Mouse (Mus musculus) embryonic facial prominence, embryonic 14.5 days (tissue): Measurements from ENCODE around the gene Slc16a5. TPM values are rescaled to one million over a fixed set of nuclear protein-coding genes. Genes with fewer than 3 reads are reported as not detected.

Source experiments
- ATAC-seq: fragments of 200-750 bp; cut with Nextera tagmentation; 2 replicates; pipeline ENCODE4 v1.8.0; 2017; ENCODE audit warnings: low read depth, moderate number of reproducible peaks, moderate TSS enrichment
- DNase-seq: peaks from one replicate; pipeline ENCODE4 v3.0.0-alpha.2; 2015; ENCODE audit warnings: low spot score
- H3K27ac ChIP-seq: fragments of 300-500 bp; sonication (generic); replicated peaks from 2 replicates; pipeline ENCODE4 v1.5.1; 2014; ENCODE audit warnings: low read depth, mild to moderate bottlenecking, low read length, moderate library complexity
- H3K27me3 ChIP-seq: fragments of 300-500 bp; sonication (generic); replicated peaks from 2 replicates; pipeline ENCODE4 v1.6.1; 2014; ENCODE audit warnings: low read length; ENCODE audit not compliant: control insufficient read depth, insufficient read depth
- H3K36me3 ChIP-seq: fragments of 300-500 bp; sonication (generic); 2 replicates; pipeline ENCODE4 v1.6.1; 2014; ENCODE audit warnings: low read length, mixed read lengths; ENCODE audit not compliant: control insufficient read depth, insufficient read depth
- H3K4me1 ChIP-seq: fragments of 300-500 bp; sonication (generic); 2 replicates; pipeline ENCODE4 v1.6.1; 2014; ENCODE audit warnings: antibody characterized with exemption, low read length; ENCODE audit not compliant: control insufficient read depth, insufficient read depth
- H3K4me2 ChIP-seq: fragments of 300-500 bp; sonication (generic); 2 replicates; pipeline ENCODE4 v1.6.1; 2014; ENCODE audit warnings: low read depth, mild to moderate bottlenecking, low read length, moderate library complexity, mixed read lengths
- H3K4me3 ChIP-seq: fragments of 300-500 bp; sonication (generic); 2 replicates; pipeline ENCODE4 v1.5.1; 2014; ENCODE audit warnings: low read depth, mild to moderate bottlenecking, low read length
- H3K9ac ChIP-seq: fragments of 300-500 bp; sonication (generic); 2 replicates; pipeline ENCODE4 v1.6.1; 2014; ENCODE audit warnings: low read depth, mild to moderate bottlenecking, low read length, moderate library complexity, mixed read lengths
- H3K9me3 ChIP-seq: fragments of 300-500 bp; sonication (generic); 2 replicates; pipeline ENCODE4 v1.6.1; 2016; ENCODE audit warnings: low read length; ENCODE audit not compliant: control insufficient read depth
- WGBS: fragments of 180-500 bp; shearing (Covaris S2); extraction: QIAGEN DNeasy Blood & Tissue Kit; methylation state at CpG from one replicate; pipeline ENCODE4 v1.1.7; 2014; 5-methylcytosine and 5-hydroxymethylcytosine counted together
- polyA plus RNA-seq: library from polyadenylated mRNA; unstranded; fragments of >200 nt; fragmentation: Nextera tagmentation; extraction: Ambion mirVana; gene quantifications from 2 replicates; pipeline ENCODE4 v1.2.1, GENCODE M21; 2014

Slc16a5 gene
- 0.15 and 0.18 TPM in 2 replicates for polyA plus RNA-seq

DNA sequence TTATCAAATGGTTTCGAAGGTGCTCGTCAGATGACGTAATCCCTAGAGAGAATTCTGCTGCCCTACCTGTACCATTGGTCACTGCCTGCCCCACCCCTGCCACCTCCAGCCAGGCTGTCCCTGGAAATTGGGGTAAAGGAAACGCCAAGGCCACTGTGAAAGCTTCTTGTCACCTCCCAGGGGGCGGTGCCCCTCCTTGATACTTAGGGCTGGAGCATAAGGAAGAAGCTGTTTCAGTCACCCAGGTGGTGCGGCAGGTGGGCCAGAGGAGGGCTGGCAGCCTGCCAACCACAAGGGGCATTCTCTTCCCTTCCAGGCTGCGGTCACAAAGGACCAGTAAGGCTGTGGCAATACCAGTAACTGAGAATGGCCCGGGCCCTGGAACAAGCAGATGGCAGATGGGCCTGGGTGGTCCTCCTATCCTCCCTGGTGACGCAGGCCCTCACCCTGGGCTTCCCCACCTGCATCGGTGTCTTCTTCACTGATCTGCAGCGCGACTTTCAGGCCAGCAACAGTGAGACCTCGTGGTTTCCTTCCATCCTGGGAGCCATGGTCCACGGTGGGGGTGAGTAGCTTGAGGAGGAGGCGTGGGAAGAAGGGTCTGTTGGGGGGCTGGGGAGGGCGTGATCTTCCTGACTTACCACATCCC lies at the start of gene Slc16a5:
TSS of gene Slc16a5 (plus strand) at position 232 of the 649 bp plus-strand sequence.
- Histone ChIP-seq H3K4me3 (no peak within 1 kb of the TSS), H3K36me3 (no peaks in the 10 kb centered on the region), H3K9ac (no peak within 1 kb of the TSS), H3K4me1 (peaks cover 4% of the 10 kb centered on the region; the same call in 1 of the 2 replicates), H3K4me2 (no peak within 1 kb of the TSS), H3K9me3 (no peaks in the 10 kb centered on the region), H3K27me3 (no peaks in the 10 kb centered on the region), H3K27ac (no peak within 1 kb of the TSS)
- WGBS: 80% methylated on average over 15 of the region's 16 CpGs
- no peak for DNase-seq
- ATAC-seq: peak; percentile 42; the same call in 1 of the 2 replicates

DNA sequence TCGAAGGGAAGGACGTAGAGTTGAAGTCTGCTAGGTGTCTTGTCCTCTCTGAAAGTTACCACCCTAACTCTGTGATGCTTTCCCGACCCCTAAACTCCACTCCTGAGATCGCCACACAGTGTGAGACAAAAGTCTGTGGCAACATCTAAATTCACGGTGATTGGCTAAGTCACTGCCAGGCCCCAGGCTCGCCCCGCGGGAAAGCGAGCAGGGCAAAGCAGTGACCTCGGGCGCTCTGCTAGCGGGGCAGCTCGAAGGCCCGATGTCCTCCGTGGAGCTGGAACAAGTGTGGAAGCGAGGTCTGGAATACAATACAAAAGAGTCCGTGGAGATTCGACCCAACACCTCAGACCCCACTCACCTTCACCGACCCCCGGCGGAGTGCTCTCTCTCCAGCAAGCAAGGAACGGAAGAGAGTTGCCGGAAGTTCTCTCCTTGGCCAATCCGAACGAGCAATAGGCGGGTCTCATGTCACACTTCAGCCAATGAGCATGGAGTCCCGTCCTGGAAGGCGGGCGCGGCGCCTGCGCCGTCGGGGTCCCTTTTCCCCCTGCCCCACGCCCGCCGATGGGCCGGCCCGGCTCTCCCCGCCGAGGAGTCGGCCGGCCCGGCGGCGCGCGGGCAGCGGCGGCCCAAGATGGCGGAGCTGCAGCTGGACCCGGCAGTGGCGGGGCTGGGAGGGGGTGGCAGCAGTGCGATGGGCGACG lies 42.6 kb upstream of the Slc16a5 start, which contains the start of the genes Atp5h and Kctd2:
TSS of gene Atp5h (minus strand) at position 432 of the 707 bp plus-strand sequence.
TSS of gene Kctd2 (plus strand) at position 598 of the 707 bp plus-strand sequence.
- Histone ChIP-seq H3K27me3 (no peaks in the 10 kb centered on the region), H3K4me2 (peak within 1 kb of the TSS; percentile 99), H3K4me3 (peak within 1 kb of the TSS; percentile 74), H3K9ac (peak within 1 kb of the TSS; percentile 95), H3K36me3 (peaks cover 34% of the 10 kb centered on the region), H3K27ac (peak within 1 kb of the TSS; percentile 88), H3K9me3 (no peaks in the 10 kb centered on the region), H3K4me1 (peaks cover 21% of the 10 kb centered on the region)
- ATAC-seq (peak; percentile 99), DNase-seq (peak; percentile 99)
- WGBS: under 1% methylated on average over 23 of the region's 56 CpGs

DNA sequence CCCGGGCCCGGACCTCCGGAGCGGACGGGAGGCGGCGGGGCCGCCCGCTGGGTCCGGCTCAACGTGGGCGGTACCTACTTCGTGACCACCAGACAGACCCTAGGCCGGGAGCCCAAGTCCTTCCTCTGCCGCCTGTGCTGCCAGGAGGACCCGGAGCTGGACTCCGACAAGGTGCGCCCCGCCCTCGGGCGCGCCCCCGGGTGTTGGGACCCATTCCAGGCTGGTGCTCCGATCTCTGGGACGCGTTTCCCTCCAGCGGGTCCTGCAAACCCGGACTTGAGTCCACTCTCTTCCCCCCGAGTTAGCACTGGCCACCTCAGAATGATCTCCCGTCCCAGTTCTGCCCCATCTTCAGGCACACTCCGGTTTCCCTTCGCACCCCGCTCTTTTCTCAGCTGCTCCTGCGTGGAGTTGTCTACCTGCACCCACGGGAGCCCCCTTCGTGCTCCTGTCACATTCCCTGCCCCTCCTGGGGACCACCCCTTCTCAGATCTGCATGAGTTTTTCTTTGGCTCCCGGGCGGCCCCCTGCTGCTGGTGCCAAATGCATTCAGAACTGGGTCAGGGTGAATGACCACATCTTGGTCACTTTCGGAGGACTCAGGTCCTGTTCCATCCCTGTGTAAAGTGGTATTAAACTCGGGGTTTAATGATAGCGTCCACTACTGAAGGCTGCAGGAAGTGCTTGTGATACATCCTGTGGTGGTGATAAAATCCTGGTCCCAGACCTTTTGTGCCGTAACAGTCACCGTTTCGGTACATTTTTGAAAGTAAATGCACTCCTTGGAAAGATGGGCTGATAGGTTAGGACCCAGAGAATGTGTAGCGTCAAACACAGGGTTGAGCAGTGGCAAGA lies 41.7 kb upstream of the Slc16a5 start:
- WGBS: 2% methylated on average over 26 of the region's 45 CpGs
- H3K36me3 ChIP-seq: peaks cover 32% of the 10 kb centered on the region

GRCm38 (mm10) chr11:115421328-115421727 lies 40.9 kb upstream of the Slc16a5 start:
- DNase-seq (no peak), ATAC-seq (no peak)
- H3K4me2 ChIP-seq: peak overlapping the region; percentile 99
- 39% methylated on average over 1 of the region's 1 CpGs for WGBS
- peak overlapping the region; percentile 95; the same call in 1 of the 2 replicates for H3K9ac ChIP-seq
- H3K4me1 ChIP-seq: peaks cover 21% of the 10 kb centered on the region
- no peaks in the 10 kb centered on the region for H3K9me3 ChIP-seq
- no peak overlapping the region for H3K27ac ChIP-seq
- H3K36me3 ChIP-seq: peaks cover 30% of the 10 kb centered on the region; the same call in 1 of the 2 replicates
- peak overlapping the region; percentile 74; the same call in 1 of the 2 replicates for H3K4me3 ChIP-seq
- H3K27me3 ChIP-seq: no peaks in the 10 kb centered on the region

More for the DNA sequence above, 41.7 kb upstream of the Slc16a5 start:
- peak overlapping the region; percentile 74 for H3K4me3 ChIP-seq
- peak overlapping the region; percentile 99 for H3K4me2 ChIP-seq
- ATAC-seq: peak; percentile 59
- no peaks in the 10 kb centered on the region for H3K27me3 ChIP-seq
- H3K9me3 ChIP-seq: no peaks in the 10 kb centered on the region
- DNase-seq: peak; percentile 63
- H3K4me1 ChIP-seq: peaks cover 21% of the 10 kb centered on the region
- H3K9ac ChIP-seq: peak overlapping the region; percentile 95
- peak overlapping the region; percentile 88 for H3K27ac ChIP-seq

DNA sequence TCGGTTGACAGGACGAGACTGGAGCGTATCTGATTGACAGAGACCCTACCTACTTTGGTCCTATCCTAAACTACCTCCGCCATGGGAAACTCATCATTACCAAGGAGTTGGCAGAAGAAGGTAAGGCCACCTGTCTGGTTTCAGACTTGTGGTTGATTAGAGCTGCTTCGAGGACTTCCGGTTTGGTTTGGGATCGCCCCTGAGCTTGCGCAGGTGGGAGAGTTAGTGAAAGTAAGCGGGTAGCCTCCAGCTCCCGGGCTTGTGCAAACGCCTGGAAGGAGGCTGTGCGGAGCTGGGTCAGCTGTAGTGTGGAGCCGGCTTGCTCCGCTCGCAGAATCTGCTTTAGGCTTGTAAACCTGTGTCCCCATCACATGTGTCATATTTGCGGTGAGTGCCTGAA lies 40.3 kb upstream of the Slc16a5 start:
- ATAC-seq: no peak
- peaks cover 21% of the 10 kb centered on the region for H3K4me1 ChIP-seq
- no peak overlapping the region for H3K9ac ChIP-seq
- H3K27ac ChIP-seq: no peak overlapping the region
- no peak overlapping the region for H3K4me3 ChIP-seq
- WGBS: 81% methylated on average over 16 of the region's 16 CpGs
- H3K27me3 ChIP-seq: no peaks in the 10 kb centered on the region
- H3K4me2 ChIP-seq: no peak overlapping the region
- DNase-seq: no peak
- peaks cover 31% of the 10 kb centered on the region; the same call in 1 of the 2 replicates for H3K36me3 ChIP-seq
- H3K9me3 ChIP-seq: no peaks in the 10 kb centered on the region

GRCm38 (mm10) chr11:115423091-115423490 lies 39.2 kb upstream of the Slc16a5 start:
- peaks cover 21% of the 10 kb centered on the region for H3K4me1 ChIP-seq
- peaks cover 27% of the 10 kb centered on the region; the same call in 1 of the 2 replicates for H3K36me3 ChIP-seq
- 70% methylated on average over 3 of the region's 3 CpGs for WGBS
- no peak overlapping the region for H3K9ac ChIP-seq
- no peak overlapping the region for H3K4me3 ChIP-seq
- H3K4me2 ChIP-seq: no peak overlapping the region
- H3K9me3 ChIP-seq: no peaks in the 10 kb centered on the region
- ATAC-seq (no peak), DNase-seq (no peak)
- H3K27ac ChIP-seq: no peak overlapping the region
- H3K27me3 ChIP-seq: no peaks in the 10 kb centered on the region

GRCm38 (mm10) chr11:115424666-115425065 lies 37.6 kb upstream of the Slc16a5 start:
- H3K4me2 ChIP-seq: no peak overlapping the region
- DNase-seq: no peak
- WGBS: 89% methylated on average over 7 of the region's 7 CpGs

DNA sequence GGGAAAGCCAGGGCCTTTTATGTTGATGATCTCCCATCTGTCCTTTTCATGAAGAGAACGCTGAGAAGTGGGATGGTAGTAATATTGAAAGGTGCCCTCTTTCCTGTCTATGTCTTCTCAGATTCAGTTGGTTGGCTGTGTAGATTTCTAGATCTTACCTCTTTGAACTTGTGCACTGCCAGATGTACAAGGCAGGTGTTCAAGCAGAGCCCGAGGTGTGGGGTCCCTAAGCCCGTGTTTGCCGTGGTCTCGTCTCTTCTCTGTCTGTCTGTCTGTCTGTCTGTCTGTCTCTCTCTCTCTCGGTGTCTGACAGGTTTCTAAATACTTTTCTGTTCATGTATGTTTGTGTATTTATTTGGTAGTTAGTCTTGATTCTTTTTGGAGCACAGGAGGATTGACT lies 36.6 kb upstream of the Slc16a5 start:
- peaks cover 13% of the 10 kb centered on the region for H3K4me1 ChIP-seq
- no peak overlapping the region for H3K9ac ChIP-seq
- H3K27ac ChIP-seq: no peak overlapping the region
- H3K4me2 ChIP-seq: no peak overlapping the region
- no peak overlapping the region for H3K4me3 ChIP-seq
- ATAC-seq (no peak), DNase-seq (no peak)
- H3K27me3 ChIP-seq: no peaks in the 10 kb centered on the region
- 87% methylated on average over 6 of the region's 6 CpGs for WGBS
- peaks cover 44% of the 10 kb centered on the region for H3K36me3 ChIP-seq
- H3K9me3 ChIP-seq: no peaks in the 10 kb centered on the region

More at GRCm38 (mm10) chr11:115424666-115425065, 37.6 kb upstream of the Slc16a5 start:
- Histone ChIP-seq H3K27me3 (no peaks in the 10 kb centered on the region), H3K36me3 (peaks cover 34% of the 10 kb centered on the region), H3K4me3 (no peak overlapping the region), H3K9ac (no peak overlapping the region), H3K4me1 (peaks cover 15% of the 10 kb centered on the region), H3K27ac (no peak overlapping the region), H3K9me3 (no peaks in the 10 kb centered on the region)
- no peak for ATAC-seq
